Mouse (Mus musculus) thymus, adult 2 months (tissue): ENCODE data around the gene Cidec. TPM values are rescaled to one million over a fixed set of nuclear protein-coding genes. Genes with fewer than 3 reads are reported as not detected.

Experiments used
- DNase-seq: peaks from one replicate; pipeline ENCODE4 v3.0.0; 2021
- H3K27ac ChIP-seq: fragments of 200-500 bp; 2 replicates; pipeline ENCODE4 v1.5.1; 2012; ENCODE audit warnings: low read length, control low read depth; ENCODE audit not compliant: control insufficient read depth, insufficient read depth
- H3K27me3 ChIP-seq: fragments of 200-500 bp; 2 replicates; pipeline ENCODE4 v1.6.1; 2012; ENCODE audit warnings: mild to moderate bottlenecking, low read length, moderate library complexity, mixed read lengths; ENCODE audit not compliant: control insufficient read depth, insufficient read depth
- H3K36me3 ChIP-seq: fragments of 200-500 bp; 2 replicates; pipeline ENCODE4 v1.6.1; 2012; ENCODE audit warnings: mild to moderate bottlenecking, low read length, moderate library complexity; ENCODE audit not compliant: control insufficient read depth, insufficient read depth
- H3K4me1 ChIP-seq: fragments of 200-500 bp; replicated peaks from 2 replicates; pipeline ENCODE4 v1.6.1; 2012; ENCODE audit warnings: low read length; ENCODE audit not compliant: control insufficient read depth, insufficient read depth
- H3K4me3 ChIP-seq: fragments of 200-500 bp; 2 replicates; pipeline ENCODE4 v1.5.1; 2012; ENCODE audit warnings: mild to moderate bottlenecking, low read length, control low read depth, moderate library complexity; ENCODE audit not compliant: control insufficient read depth, insufficient read depth
- CTCF ChIP-seq: fragments of 200-500 bp; IDR thresholded peaks from 2 replicates; pipeline ENCODE4 v1.5.1; 2012; ENCODE audit warnings: mild to moderate bottlenecking, control low read depth, low read length, moderate library complexity, borderline replicate concordance; ENCODE audit not compliant: control insufficient read depth, poor library complexity, insufficient read depth; ENCODE audit errors: extremely low read depth
- POLR2A ChIP-seq: fragments of 200-500 bp; IDR thresholded peaks from 2 replicates; pipeline ENCODE4 v1.6.1; 2012; ENCODE audit warnings: mild to moderate bottlenecking, low read length, control low read depth, moderate library complexity; ENCODE audit not compliant: control insufficient read depth, poor library complexity, insufficient read depth; ENCODE audit errors: extremely low read depth
- WGBS: fragments of 180-500 bp; shearing (Covaris S2); methylation state at CpG from one replicate; pipeline ENCODE4 v1.1.7; 2018; 5-methylcytosine and 5-hydroxymethylcytosine counted together
- polyA plus RNA-seq: library from polyadenylated mRNA; depleted of rRNA; stranded (reverse); fragments of >200 nt; gene quantifications from 2 replicates; pipeline ENCODE4 v1.2.3, GENCODE M21; 2012

The Cidec gene
- polyA plus RNA-seq, 1 experiment: 103 TPM

GRCm38 (mm10) chr6:113404649-113405448, 30.7 kb downstream of the Cidec start:
- TF ChIP-seq CTCF (no peak), POLR2A (no peak)
- 92% methylated on average over 12 of the region's 12 CpGs for WGBS
- 0 out of 2 replicates have a peak, but pooled peaks cover 6% of the 10 kb centered on the region for H3K36me3 ChIP-seq

GRCm38 (mm10) chr6:113402094-113402493, 33.5 kb downstream of the Cidec start:
- H3K4me3 ChIP-seq: no peak overlapping the region
- peaks cover 6% of the 10 kb centered on the region for H3K36me3 ChIP-seq
- no peaks in the 10 kb centered on the region for H3K27me3 ChIP-seq
- no peak overlapping the region for H3K27ac ChIP-seq
- no peak for DNase-seq
- 95% methylated on average over 13 of the region's 13 CpGs for WGBS
- TF ChIP-seq POLR2A (no peak), CTCF (no peak)
- H3K4me1 ChIP-seq: no peaks in the 10 kb centered on the region

More at GRCm38 (mm10) chr6:113404649-113405448, 30.7 kb downstream of the Cidec start:
- H3K4me3 ChIP-seq: no peak overlapping the region
- no peaks in the 10 kb centered on the region for H3K4me1 ChIP-seq
- H3K27me3 ChIP-seq: no peaks in the 10 kb centered on the region
- H3K27ac ChIP-seq: no peak overlapping the region
- DNase-seq: no peak

- Histone ChIP-seq H3K27me3 (no peaks in the 10 kb centered on the region), H3K4me3 (no peak overlapping the region), H3K36me3 (peaks cover 6% of the 10 kb centered on the region), H3K4me1 (no peaks in the 10 kb centered on the region; the same call in 1 of the 2 replicates), H3K27ac (no peak overlapping the region)
- no peak for DNase-seq
- TF ChIP-seq POLR2A: no peak
- TF ChIP-seq CTCF: no peak
- 97% methylated on average over 10 of the region's 10 CpGs for WGBS
Measured at GRCm38 (mm10) chr6:113396270-113397030, 39.1 kb downstream of the Cidec start.

GRCm38 (mm10) chr6:113395501-113395900, 40.1 kb downstream of the Cidec start:
- Histone ChIP-seq H3K36me3 (peaks cover 10% of the 10 kb centered on the region), H3K27me3 (no peaks in the 10 kb centered on the region), H3K4me1 (no peaks in the 10 kb centered on the region; the same call in 1 of the 2 replicates), H3K27ac (no peak overlapping the region), H3K4me3 (no peak overlapping the region)
- TF ChIP-seq CTCF: no peak
- TF ChIP-seq POLR2A: no peak
- WGBS: over 99% methylated on average over 6 of the region's 6 CpGs
- DNase-seq: no peak

GRCm38 (mm10) chr6:113394811-113395210, 40.7 kb downstream of the Cidec start:
- Histone ChIP-seq H3K4me3 (no peak overlapping the region), H3K27ac (no peak overlapping the region), H3K36me3 (peaks cover 17% of the 10 kb centered on the region), H3K27me3 (no peaks in the 10 kb centered on the region), H3K4me1 (no peaks in the 10 kb centered on the region; the same call in 1 of the 2 replicates)
- TF ChIP-seq CTCF: no peak
- TF ChIP-seq POLR2A: no peak
- no peak for DNase-seq
- WGBS: 96% methylated on average over 11 of the region's 11 CpGs

GRCm38 (mm10) chr6:113393951-113394350, 41.6 kb downstream of the Cidec start:
- no peak for TF ChIP-seq CTCF
- TF ChIP-seq POLR2A: no peak
- no peaks in the 10 kb centered on the region for H3K27me3 ChIP-seq
- 89% methylated on average over 6 of the region's 6 CpGs for WGBS
- H3K27ac ChIP-seq: no peak overlapping the region
- peaks cover 26% of the 10 kb centered on the region for H3K36me3 ChIP-seq
- DNase-seq: no peak
- H3K4me3 ChIP-seq: no peak overlapping the region
- H3K4me1 ChIP-seq: no peaks in the 10 kb centered on the region; the same call in 1 of the 2 replicates
